Mouse (Mus musculus) brain, embryonic 18.5 days (tissue): ENCODE data around the gene P4ha1.
"Not testable (repeated sequence)": the region's sequence is repeated elsewhere in the genome, so short reads cannot be mapped to it uniquely, and the experiment has no call there.

ENCODE experiments used
- DNase-seq: peaks from one replicate; pipeline ENCODE4 v3.0.0-alpha.2; 2012; ENCODE audit warnings: low read depth, low spot score

The P4ha1 gene

GRCm38 (mm10) chr10:59323100-59323487, at the start of gene P4ha1:
Gene P4ha1, plus strand, starts transcription at chr10:59323296.
- peak; percentile 96 for DNase-seq

- no peak for DNase-seq
Measured at GRCm38 (mm10) chr10:59275745-59276144, 47.4 kb upstream of the P4ha1 start.

GRCm38 (mm10) chr10:59277116-59277515, 46.0 kb upstream of the P4ha1 start:
- DNase-seq, result no peak

- no peak for DNase-seq
Measured at GRCm38 (mm10) chr10:59277729-59278475, 45.2 kb upstream of the P4ha1 start.

GRCm38 (mm10) chr10:59283164-59283563, 39.9 kb upstream of the P4ha1 start:
- DNase-seq, result no peak

GRCm38 (mm10) chr10:59283749-59284148, 39.3 kb upstream of the P4ha1 start:
- no peak for DNase-seq

GRCm38 (mm10) chr10:59285530-59285929, 37.6 kb upstream of the P4ha1 start:
- DNase-seq, result no peak

- DNase-seq, result no peak
Measured at GRCm38 (mm10) chr10:59287251-59287650, 35.8 kb upstream of the P4ha1 start.

- DNase-seq, result no peak
Measured at GRCm38 (mm10) chr10:59287662-59288061, 35.4 kb upstream of the P4ha1 start.

- DNase-seq, result no peak
Measured at GRCm38 (mm10) chr10:59289062-59289461, 34.0 kb upstream of the P4ha1 start.

- DNase-seq, result no peak
Measured at GRCm38 (mm10) chr10:59291536-59291935, 31.6 kb upstream of the P4ha1 start.

- no peak for DNase-seq
Measured at GRCm38 (mm10) chr10:59292079-59292478, 31.0 kb upstream of the P4ha1 start.

GRCm38 (mm10) chr10:59292558-59292957, 30.5 kb upstream of the P4ha1 start:
- no peak for DNase-seq

GRCm38 (mm10) chr10:59295241-59295811, 27.8 kb upstream of the P4ha1 start:
- no peak for DNase-seq

- no peak for DNase-seq
Measured at GRCm38 (mm10) chr10:59296261-59296660, 26.8 kb upstream of the P4ha1 start.

GRCm38 (mm10) chr10:59302671-59303070, 20.4 kb upstream of the P4ha1 start:
- DNase-seq, result not testable (repeated sequence)

GRCm38 (mm10) chr10:59308993-59309715, 13.9 kb upstream of the P4ha1 start:
- no peak for DNase-seq

GRCm38 (mm10) chr10:59310124-59310523, 13.0 kb upstream of the P4ha1 start:
- DNase-seq, result no peak

- no peak for DNase-seq
Measured at GRCm38 (mm10) chr10:59310691-59311457, 12.2 kb upstream of the P4ha1 start.

- no peak for DNase-seq
Measured at GRCm38 (mm10) chr10:59311881-59312280, 11.2 kb upstream of the P4ha1 start.

- DNase-seq, result no peak
Measured at GRCm38 (mm10) chr10:59321112-59321511, 2.0 kb upstream of the P4ha1 start.

- DNase-seq, result no peak
Measured at GRCm38 (mm10) chr10:59322271-59322670, 825 bp upstream of the P4ha1 start.
